Mouse (Mus musculus) brain, adult 2 months (tissue): Measurements from ENCODE around the gene Dph5.
A peak's percentile ranks its signal among the peaks of the same experiment; 100 is the strongest.

Experiments used
- DNase-seq: peaks from one replicate; pipeline ENCODE4 v3.0.0; 2011; ENCODE audit warnings: low read depth, low spot score

Gene Dph5

DNA sequence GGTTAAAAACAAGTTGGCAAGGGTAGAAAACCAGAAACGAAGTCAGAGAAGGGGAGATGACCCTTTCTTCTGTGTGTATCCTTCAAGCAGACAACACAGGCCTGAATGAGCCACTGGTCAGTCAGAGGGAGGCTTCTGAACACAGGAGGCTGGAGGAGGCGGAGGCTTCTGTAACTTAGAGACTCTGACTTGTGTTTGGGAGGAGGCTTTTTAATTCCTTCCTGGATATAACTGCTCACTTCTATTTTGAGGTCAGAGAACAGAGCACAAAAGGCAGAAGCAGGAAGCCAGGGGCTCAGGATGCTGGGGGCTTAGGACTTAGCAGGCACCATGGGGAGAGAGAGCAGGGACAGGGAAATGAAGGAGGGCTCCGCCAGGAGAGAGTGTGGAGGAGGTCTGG lies 63.6 kb downstream of the Dph5 start:
- DNase-seq = no peak

DNA sequence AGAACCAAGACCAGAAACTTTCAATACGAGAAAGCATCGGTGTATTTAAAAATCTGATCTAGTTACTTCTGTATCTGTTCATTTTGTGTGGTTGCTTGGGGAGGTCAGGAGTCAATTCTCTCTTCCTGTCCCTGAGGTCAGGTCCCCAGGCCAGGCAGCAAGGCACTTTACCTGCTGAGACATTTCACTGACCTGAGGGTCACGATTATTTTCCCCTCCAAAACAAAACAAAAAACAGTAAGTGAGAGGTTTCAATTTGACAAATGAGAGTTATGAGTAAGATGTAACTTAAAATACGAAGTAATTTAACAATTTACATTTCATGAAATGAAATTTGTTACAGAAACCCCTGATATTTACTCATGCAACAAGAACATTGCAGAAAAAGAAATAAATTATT lies 64.7 kb downstream of the Dph5 start:
- DNase-seq = no peak

DNA sequence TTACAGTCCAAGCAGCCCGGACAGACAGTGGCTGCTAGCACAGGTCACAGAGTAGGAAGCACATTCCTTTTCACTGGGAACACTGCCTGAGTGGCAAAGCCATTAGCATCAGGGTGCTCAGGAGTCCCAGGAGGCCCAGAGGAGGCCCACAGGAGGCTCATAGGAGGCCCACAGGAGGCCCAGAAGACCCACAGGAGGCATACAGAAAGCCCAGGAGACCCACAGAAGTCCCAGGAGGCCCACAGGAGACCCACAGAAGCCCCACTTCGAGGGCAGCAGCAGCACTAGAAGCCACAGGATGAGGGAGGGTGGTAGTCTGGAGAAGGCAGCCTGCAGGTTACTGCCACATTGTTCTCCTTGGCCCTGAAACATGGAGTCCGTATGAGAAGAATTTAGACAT lies 65.5 kb downstream of the Dph5 start:
- no peak for DNase-seq

DNA sequence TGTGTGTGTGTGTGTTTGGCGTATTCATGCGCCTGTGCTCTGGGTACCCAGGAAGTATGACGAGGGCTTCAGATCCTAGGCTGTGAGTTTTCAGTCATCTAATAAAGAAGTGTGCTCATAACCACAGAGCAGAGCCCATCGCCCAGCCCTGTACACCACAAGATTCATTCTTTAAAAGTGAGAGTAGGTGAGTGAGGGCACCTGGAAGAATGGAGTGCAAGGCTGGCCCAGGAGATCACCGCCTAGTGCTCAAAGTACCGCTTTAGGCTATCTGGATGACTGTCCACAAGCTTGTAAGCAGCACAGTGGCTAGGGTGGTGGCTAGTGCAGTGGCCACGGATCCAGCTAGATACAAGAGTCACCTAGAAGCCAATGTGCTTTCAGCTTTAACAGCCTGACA lies 69.6 kb downstream of the Dph5 start:
- no peak for DNase-seq

DNA sequence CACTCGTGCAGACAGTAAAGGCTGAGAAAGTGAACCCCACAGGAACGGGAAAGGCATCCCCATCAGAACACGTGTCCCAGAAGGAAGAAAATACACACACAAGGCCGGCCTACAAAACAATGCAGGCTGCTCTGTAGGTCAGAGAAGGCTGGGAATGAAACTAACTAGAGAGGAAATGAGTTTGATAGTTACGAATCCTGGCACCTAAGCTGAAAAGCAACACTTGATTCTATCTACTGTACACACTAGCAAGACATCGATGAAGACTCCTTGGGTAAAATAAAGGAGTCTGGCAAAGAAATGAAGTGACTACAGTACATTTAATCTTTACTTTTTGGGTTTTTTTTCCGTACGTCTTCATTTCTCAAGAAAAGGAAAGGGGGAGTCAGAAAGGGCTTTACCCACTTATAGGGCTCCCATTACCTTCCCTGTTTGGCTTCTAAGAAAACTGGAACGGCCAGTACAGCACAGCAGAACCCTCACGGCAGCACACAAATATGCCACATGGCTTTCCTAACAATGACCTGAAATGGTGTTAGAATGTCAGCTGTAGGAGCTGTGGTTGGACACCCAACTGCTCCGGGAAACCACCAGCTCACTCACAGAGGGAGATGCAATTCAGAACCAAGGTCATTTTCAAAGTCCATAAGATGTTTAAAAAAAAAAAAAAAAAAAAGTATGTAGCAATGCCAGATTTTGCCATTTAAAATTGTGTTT lies 73.8 kb downstream of the Dph5 start:
- DNase-seq = no peak

DNA sequence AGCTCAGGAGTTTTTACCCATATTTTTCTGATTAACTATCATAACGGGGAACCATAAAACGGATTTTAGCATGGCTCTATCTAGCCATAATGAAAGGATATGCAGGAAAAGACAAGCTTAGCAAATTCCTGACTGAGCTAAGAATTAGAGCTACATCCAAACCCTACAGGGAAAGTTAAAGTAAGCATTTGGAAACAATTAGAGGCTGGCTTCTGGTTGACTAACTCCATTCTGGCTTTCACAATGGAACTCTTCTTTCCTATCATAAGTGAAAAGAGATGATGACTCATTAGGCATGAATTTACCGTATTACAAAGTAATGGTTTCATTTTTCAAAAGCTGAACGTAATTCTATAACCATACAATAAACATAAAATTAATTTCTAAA lies 74.4 kb downstream of the Dph5 start:
- DNase-seq = no peak

DNA sequence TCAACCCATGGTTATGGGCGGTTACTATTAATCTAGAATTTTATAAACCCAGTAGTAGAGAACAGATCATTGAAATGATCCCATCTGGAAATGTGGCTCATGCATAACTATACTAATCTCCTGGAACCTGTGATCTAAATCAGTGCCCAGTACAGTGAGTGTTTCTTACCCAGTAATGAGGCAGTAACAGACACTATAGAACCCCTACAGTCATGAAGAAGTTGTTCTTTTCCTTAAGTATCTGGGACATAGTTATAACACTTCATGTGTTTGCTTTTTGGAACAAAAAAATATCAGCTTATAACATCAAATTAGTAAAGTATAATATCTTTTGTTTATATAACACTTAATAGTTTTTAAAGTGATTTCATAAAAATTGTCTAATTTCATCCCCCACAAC lies 76.0 kb downstream of the Dph5 start:
- no peak for DNase-seq

DNA sequence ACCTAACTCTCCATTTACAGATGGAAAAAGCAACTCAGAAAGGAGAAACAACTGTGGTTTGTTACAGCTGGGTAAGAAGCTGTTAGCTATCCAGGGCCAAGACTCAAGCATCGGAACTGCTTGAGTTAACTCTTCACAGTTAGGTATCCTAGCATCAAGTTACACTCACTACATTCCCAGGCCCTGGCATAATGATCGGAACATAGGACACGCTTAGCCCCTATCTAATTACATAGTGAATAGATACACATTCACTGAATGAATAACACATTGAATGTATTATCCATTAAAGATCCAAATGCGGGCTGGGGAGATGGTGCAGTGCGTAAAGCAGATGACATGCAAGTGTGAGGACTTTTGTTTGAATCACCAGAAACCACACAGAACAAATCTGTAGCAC lies 76.4 kb downstream of the Dph5 start:
- DNase-seq = no peak

DNA sequence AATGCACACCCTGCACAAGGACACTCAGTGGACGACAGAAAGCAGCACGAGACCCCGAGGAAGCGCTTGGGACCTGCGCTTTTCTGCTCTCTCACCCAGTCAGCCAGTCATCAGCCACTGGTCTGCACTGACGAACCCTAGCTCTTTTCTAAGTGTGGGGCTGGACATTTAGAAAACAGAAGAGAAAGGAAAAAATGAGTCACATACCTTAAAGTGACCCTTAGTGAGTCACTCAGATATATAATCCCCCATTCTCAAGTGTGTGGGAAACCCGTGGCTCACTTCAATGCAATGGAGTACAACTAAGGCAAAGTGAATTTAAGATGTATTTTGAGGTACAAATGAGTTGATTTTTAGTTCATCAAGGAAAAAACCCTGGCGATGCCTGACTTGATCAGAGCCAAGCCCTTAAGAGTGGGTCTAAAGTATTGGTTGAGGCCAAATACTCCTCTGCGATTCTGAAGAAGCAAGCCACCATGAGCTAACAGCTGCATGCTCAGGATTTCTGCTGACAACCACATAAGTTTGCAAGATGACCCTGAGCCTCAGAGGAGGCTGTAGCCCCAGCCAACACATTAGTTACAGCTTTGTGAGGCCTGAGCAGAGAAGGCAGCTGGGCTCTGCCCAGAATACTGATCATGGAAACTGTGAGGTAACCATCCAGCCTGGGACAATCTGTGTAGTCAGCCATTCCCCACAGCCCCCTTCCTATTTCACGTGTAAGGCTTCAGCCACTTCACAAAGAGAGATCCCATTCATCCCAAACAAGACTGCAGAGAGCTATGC lies 81.3 kb downstream of the Dph5 start:
- DNase-seq = peak; percentile 21

DNA sequence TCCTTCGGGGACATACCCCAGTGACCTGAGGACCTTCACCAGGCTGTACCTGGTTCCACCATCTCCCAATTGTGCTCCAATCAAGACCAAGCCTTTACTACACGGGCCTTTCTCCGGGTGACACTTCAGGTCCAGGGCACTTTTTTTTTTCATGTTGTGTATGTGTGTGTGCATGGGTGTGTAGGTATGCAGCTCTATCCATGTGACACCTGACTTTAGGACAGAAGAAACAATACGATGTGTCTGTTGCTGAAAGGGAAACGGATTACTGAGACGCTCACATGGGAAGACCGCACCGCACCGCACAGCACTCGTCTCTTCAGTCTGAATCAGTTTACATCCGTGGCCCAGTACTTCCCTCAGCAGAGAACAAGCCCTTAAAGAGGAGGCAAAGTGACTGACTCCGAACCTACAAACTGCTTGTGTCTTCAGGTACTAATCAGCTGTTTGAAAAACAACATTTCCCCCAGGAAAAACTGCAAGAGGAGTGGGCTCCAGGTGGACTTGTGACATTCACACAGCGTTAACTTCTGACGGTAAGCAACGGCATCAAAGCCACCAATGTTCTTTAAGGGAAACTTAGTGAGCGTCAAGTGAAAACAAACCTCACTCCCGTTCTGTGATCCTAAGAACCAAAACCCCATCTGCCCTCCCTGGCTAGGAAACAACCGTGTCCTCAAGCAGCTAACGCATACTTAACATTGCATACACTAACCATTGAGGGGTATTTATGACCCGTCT lies 83.6 kb downstream of the Dph5 start:
- DNase-seq = no peak

DNA sequence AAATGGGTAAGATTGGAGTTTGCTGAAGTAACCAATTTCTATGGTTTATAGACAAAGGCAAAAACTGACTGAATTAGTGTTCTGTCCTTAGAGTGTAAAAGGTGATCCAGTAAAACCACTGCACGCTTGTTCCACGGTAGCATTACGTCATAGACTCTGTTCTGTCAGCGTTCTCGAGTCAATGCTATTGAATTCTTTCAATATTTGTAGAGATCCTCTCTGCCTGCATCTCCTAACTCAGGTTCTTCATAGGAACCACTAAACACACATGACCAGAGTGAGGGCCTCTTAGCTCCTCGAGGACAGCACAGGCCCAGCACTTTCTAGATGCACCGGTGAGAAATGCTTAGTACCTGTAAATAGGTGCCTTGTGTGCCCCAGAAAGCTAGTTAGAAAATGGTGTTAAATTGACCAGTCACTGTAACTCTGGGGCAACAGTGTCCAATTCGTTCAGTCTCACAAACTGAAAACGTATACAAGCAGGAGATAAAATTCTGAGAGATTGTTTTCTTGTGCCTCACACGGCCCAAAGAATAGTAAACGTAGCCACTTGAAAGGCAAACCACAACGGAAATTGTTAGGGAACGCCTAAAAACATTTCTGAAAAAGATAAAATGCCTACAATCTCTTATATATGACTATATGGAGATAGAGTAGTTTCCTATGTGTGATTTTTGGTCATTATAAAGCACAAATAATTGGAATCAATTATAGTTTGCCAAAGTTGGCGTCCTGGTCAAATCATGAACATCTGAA lies 84.4 kb downstream of the Dph5 start:
- no peak for DNase-seq

DNA sequence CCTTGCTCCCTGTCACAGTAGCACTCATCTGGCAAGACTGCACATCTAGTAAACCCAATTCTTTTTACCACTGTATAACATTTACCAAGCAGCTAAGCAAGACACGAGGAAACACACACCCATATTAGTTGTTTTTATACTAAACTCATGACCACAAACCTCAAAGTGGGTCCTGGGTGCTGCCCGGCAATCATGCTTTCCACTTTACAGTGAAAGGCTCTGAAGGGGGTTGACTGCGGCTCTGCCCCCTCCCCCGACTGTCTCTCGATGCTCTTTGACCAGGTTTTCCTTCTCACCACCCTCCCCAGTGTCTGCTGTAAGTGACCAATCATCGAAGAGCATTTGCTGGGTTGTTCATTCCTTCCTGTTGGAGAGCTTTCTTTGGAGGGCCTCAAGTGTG lies 86.6 kb downstream of the Dph5 start:
- DNase-seq = no peak

DNA sequence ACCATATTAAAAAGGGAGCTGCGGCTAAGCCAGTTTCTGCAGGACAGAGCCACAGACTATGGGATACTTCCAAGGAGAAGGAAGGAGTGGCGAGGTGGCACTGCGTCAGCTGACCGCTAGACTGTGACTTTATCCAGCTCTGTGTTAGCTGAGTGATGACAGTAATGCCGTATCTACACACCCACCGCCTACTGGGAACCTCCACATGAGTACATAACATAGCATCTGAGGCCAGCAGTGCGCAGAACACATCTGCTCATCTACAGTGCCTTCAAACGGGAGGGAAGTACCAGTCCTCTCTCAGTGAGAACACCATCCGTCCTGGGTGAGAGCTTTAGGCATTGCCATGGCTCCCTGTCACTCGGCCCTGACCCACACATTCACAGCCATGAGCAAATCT lies 87.4 kb downstream of the Dph5 start:
- DNase-seq = no peak

DNA sequence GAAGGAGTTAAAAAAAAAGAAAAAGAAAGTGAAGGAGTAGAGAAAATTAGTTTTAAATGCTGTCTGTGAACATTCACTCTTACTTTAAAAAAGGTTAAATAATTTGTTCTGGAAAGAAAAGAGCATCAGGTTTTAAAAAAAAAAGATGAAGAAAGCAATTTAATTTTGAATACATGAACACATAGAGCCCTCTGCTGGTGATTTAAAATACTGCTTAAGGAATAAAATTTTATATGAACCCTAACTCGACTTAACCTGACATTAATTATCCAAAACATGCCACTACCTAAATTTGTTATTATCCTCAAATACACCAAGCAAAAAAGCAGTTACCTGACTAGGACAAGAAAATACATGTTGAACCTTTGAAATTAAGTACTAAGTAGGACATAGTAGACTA lies 91.4 kb downstream of the Dph5 start:
- DNase-seq = no peak

DNA sequence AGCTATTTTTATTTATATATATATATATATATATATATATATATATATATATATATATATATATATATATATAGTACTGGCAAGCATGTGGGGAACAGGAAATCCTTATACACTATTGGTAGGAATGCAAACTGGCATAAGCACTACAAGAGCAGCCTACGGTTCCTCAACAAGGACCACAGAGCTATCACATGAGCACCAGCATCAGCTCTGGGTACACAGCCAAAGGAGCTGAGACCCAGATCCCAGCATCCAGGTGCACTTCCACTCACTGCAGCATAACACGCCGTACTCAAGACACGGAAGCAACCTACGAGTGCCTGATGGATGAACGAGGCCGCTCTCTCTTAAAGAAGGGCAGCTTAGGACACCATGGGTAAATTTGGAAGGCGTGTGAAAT lies 95.6 kb downstream of the Dph5 start:
- peak; percentile 24 for DNase-seq
